Mouse (Mus musculus) neural tube, embryonic 14.5 days (tissue): ENCODE data around the gene Tead2. TPM values are rescaled to one million over a fixed set of nuclear protein-coding genes. Genes with fewer than 3 reads are reported as not detected.
"Not testable (repeated sequence)": the region's sequence is repeated elsewhere in the genome, so short reads cannot be mapped to it uniquely, and the experiment has no call there.

Experiments
- ATAC-seq: fragments of 200-750 bp; cut with Nextera tagmentation; 2 replicates; pipeline ENCODE4 v1.8.0; 2017; ENCODE audit warnings: low read depth, mild to moderate bottlenecking, moderate TSS enrichment, moderate library complexity
- H3K27ac ChIP-seq: fragments of 300-500 bp; sonication (generic); 2 replicates; pipeline ENCODE4 v1.5.1; 2014; ENCODE audit warnings: low read depth, mild to moderate bottlenecking, control low read depth, low read length, moderate library complexity, mixed read lengths
- H3K27me3 ChIP-seq: fragments of 300-500 bp; sonication (generic); 2 replicates; pipeline ENCODE4 v1.6.1; 2014; ENCODE audit warnings: low read length; ENCODE audit not compliant: control insufficient read depth, insufficient read depth
- H3K36me3 ChIP-seq: fragments of 300-500 bp; sonication (generic); 2 replicates; pipeline ENCODE4 v1.6.1; 2014; ENCODE audit warnings: low read length, mixed read lengths; ENCODE audit not compliant: control insufficient read depth, insufficient read depth
- H3K4me1 ChIP-seq: fragments of 300-500 bp; sonication (generic); 2 replicates; pipeline ENCODE4 v1.6.1; 2014; ENCODE audit warnings: low read length; ENCODE audit not compliant: control insufficient read depth, insufficient read depth
- H3K4me2 ChIP-seq: fragments of 300-500 bp; sonication (generic); 2 replicates; pipeline ENCODE4 v1.6.1; 2014; ENCODE audit warnings: mild to moderate bottlenecking, low read depth, low read length, control low read depth
- H3K4me3 ChIP-seq: fragments of 300-500 bp; sonication (generic); 2 replicates; pipeline ENCODE4 v1.5.1; 2014; ENCODE audit warnings: low read depth, low read length, control low read depth, mixed read lengths
- H3K9ac ChIP-seq: fragments of 300-500 bp; sonication (generic); replicated peaks from 2 replicates; pipeline ENCODE4 v1.6.1; 2014; ENCODE audit warnings: low read depth, mild to moderate bottlenecking, control low read depth, low read length, mixed read lengths
- H3K9me3 ChIP-seq: fragments of 300-500 bp; sonication (generic); 2 replicates; pipeline ENCODE4 v1.6.1; 2016; ENCODE audit warnings: low read length; ENCODE audit not compliant: control insufficient read depth
- WGBS: fragments of 180-500 bp; shearing (Covaris S2); extraction: QIAGEN DNeasy Blood & Tissue Kit; methylation state at CpG from one replicate; pipeline ENCODE4 v1.1.7; 2014; 5-methylcytosine and 5-hydroxymethylcytosine counted together
- polyA plus RNA-seq: library from polyadenylated mRNA; unstranded; fragments of >200 nt; fragmentation: Nextera tagmentation; extraction: Ambion mirVana; gene quantifications from 2 replicates; pipeline ENCODE4 v1.2.1, GENCODE M21; 2014

The Tead2 gene
- polyA plus RNA-seq, 1 experiment from 2014 or later: 24.5 TPM

DNA sequence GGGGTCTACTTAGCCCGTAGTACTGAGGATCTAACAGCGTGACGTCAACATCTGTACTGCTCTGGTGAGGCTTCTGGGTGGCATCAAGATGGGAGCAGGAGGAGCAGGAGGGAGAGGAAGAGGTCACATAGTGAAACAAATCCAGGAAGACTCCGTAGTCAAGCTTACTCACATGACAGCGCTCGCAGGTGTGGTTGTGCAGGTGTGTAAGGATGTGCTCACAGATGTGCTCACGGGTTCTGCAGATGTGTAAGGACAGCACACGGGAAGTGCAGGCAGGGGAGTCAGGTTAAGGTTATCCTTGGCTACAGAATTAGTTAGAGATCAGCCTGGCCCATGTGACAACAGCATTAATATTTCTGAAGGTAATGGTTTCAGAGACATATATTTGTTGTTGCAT, 38.3 kb downstream of the Tead2 start:
- H3K36me3 ChIP-seq: no peaks in the 10 kb centered on the region
- H3K4me3 ChIP-seq: no peak overlapping the region
- H3K9me3 ChIP-seq: no peaks in the 10 kb centered on the region
- H3K27me3 ChIP-seq: no peaks in the 10 kb centered on the region
- no peak for ATAC-seq
- no peaks in the 10 kb centered on the region for H3K4me1 ChIP-seq
- WGBS: 93% methylated on average over 8 of the region's 8 CpGs
- no peak overlapping the region for H3K9ac ChIP-seq
- no peak overlapping the region for H3K4me2 ChIP-seq
- H3K27ac ChIP-seq: no peak overlapping the region

DNA sequence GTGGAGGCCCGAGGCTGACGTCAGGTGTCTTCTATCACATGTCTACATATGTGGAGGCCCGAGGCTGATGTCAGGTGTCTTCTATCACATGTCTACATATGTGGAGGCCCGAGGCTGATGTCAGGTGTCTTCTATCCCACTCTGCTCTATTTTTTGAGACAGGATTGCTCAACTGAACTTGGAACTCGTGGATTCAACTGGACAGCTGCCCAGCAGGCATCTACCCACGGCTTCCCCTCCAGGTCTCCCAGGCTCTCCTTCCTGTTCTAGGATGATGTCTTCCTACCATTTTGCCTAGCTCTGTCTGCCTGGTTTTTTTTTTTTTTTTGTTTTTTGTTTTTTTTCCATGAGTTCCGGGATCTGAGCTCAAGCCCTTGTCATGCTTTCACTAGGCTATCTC, 40.3 kb downstream of the Tead2 start:
- not testable (repeated sequence) for H3K27me3 ChIP-seq, ATAC-seq
- 90% methylated on average over 5 of the region's 7 CpGs for WGBS

DNA sequence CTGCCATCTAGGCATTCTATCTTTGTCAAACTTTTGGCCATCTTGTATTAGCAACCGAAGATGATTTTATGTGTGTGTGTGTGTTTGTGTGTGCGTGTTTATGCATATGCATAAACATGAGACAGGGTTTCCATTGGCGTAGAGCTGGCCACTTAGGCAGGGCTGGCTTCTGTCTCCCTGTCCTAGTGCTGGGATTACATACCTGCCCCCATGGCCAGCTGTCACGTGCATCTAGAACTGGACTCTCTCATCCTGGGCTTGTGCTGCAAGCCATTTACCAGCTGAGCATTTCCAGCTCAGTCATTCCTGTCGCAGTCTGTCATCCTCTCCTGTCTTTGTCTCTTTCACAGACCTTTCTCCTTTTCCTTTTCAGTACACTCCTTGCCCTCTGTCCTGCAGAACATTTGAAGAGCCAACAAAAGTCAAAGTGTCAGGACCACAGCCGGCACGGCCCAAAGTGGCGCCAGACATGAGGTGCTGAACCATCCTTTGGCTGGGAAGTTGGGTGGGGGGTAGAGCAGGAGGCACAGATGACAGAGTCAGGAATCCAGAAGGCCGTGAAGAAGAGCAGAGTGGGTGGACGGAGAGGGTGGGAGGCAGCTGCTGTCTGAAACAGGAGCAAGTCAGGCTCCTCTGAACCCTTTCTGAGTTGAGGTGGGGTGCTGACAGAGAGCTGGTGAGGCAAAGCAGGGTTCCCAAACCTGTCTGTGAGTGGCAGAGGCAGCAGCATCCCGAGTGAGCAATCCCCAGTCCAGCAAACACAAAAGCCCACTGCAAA, 41.7 kb downstream of the Tead2 start:
- 58% methylated on average over 11 of the region's 11 CpGs for WGBS
- no peaks in the 10 kb centered on the region for H3K36me3 ChIP-seq
- no peak overlapping the region for H3K9ac ChIP-seq

More for the DNA sequence above, 40.3 kb downstream of the Tead2 start:
- H3K9ac ChIP-seq, H3K4me1 ChIP-seq, H3K4me2 ChIP-seq, H3K36me3 ChIP-seq, H3K27ac ChIP-seq, H3K9me3 ChIP-seq, H3K4me3 ChIP-seq: not testable (repeated sequence)

DNA sequence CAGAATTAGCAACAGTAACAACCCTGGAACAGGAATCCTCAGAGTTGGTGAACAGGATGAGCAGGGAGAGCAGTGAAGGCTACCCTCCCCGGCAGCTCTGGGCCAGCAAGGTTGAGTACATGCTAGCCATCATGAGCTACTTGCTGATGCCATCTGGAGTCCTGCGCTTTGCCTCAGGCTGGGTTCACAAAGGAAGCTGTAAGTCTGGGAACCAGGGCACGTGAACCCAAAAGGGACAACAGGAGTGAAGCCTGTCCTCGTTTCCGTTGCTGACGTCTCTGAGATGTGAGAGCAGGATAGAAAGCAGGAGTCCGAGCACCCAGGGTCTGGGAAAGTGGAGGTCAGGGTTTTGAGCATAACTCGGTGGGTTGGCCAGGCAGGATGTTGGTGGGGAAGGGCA, 43.7 kb downstream of the Tead2 start:
- Histone ChIP-seq H3K4me1 (no peaks in the 10 kb centered on the region), H3K36me3 (no peaks in the 10 kb centered on the region), H3K9me3 (no peaks in the 10 kb centered on the region), H3K4me3 (no peak overlapping the region), H3K9ac (no peak overlapping the region), H3K4me2 (no peak overlapping the region), H3K27me3 (no peaks in the 10 kb centered on the region), H3K27ac (no peak overlapping the region)
- ATAC-seq: no peak
- WGBS: 83% methylated on average over 8 of the region's 8 CpGs

More for the DNA sequence above, 41.7 kb downstream of the Tead2 start:
- no peak overlapping the region for H3K4me3 ChIP-seq
- ATAC-seq: no peak
- no peaks in the 10 kb centered on the region for H3K27me3 ChIP-seq
- no peak overlapping the region for H3K27ac ChIP-seq
- H3K9me3 ChIP-seq: no peaks in the 10 kb centered on the region
- H3K4me1 ChIP-seq: no peaks in the 10 kb centered on the region
- H3K4me2 ChIP-seq: no peak overlapping the region

DNA sequence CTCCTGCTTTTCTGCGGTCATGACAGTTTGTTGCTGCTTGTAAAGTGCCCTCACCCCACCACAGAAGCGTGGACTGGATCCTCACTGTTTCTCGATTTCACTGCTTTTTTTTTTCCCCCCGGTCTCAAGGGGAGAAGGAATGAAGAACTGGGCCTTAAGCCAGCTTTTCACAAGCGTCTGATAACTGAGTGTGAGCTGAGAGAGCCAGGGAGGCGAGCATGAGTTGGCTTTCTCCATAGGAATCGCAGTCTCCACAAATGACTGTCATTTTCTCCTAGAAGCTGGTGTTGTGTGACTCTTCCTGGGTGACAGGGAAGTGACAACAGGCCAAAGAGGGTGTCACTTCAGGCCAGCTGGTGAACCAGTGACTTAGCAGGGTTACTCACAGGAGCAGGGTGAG, 46.7 kb downstream of the Tead2 start:
- 71% methylated on average over 7 of the region's 7 CpGs for WGBS
- Histone ChIP-seq H3K9me3 (no peaks in the 10 kb centered on the region), H3K9ac (no peak overlapping the region), H3K27me3 (no peaks in the 10 kb centered on the region), H3K36me3 (no peaks in the 10 kb centered on the region), H3K4me1 (no peaks in the 10 kb centered on the region), H3K4me3 (no peak overlapping the region), H3K4me2 (no peak overlapping the region), H3K27ac (no peak overlapping the region)
- no peak for ATAC-seq

DNA sequence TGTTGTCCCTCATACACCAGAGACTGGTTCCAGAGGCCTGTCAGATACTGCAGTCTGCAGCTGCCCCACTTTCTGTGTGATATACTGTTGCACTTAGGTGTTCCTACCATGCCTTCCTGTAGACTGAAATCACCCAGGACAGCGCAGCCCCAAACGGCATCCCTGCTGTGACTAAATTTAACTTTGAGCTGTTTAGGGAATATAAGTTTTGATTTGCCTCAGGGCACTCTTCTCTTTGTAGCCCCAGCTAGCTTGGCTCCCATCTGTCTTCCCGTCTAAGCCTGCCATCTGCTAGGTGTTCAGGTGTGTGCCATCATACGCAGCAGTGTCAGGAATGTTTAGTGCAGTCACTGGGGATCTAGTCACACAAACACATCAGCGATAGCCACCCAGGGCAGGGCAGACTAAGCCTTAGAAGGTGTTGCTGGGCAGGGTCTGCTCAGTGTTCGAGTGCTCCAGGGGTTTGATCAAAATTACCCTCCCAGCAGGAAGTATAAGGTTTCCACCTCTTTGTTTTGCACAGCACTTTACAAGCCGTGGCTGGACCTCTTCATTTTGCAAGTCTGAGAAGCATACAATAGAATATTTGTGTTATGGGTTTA, 47.6 kb downstream of the Tead2 start:
- Histone ChIP-seq H3K4me1 (no peaks in the 10 kb centered on the region), H3K4me2 (no peak overlapping the region), H3K9ac (no peak overlapping the region), H3K27me3 (no peaks in the 10 kb centered on the region), H3K36me3 (no peaks in the 10 kb centered on the region), H3K4me3 (no peak overlapping the region), H3K9me3 (no peaks in the 10 kb centered on the region), H3K27ac (no peak overlapping the region)
- 57% methylated on average over 7 of the region's 7 CpGs for WGBS
- ATAC-seq: no peak

DNA sequence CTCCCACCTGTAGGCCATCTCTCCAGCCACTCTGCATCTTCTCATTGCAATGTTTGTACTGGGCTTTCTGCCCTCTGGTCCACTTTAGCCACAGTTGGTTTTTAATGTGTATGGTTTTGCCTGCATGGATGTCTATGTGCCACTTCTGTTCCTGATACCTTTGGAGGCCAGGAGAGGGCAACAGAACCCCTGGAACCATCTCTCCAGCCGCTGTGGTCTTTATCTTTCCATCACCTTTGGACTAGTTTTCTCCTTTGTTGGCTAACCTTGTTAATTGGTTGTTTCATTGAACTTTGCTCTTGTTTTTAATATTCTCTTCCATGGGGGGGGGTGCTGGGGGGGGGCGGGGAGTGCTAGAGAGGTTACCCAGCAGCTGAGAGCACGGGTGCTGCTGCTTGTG, 48.8 kb downstream of the Tead2 start:
- Histone ChIP-seq H3K27ac (no peak overlapping the region), H3K36me3 (no peaks in the 10 kb centered on the region), H3K27me3 (no peaks in the 10 kb centered on the region), H3K9ac (no peak overlapping the region), H3K4me2 (no peak overlapping the region), H3K4me3 (no peak overlapping the region), H3K4me1 (no peaks in the 10 kb centered on the region), H3K9me3 (no peaks in the 10 kb centered on the region)
- 83% methylated on average over 3 of the region's 3 CpGs for WGBS
- no peak for ATAC-seq

DNA sequence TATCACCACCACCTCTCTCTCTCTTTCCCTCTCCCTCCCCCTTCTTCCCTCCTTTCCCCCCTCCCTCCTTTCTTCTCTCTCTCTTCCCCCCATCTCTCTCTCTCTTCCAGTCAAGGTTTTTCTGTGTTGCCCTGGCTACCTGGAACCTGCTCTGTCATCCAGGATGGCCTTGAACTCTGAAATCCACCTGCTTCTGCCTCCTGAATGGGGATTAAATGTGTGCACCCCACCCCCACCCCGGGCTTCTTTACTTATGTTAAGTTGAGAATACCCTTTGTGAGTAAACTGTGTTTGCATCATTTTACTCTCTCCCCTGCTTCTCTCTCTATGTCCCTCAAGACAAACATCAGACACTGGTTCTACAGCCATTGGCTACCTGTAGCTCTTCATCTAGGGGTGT, 50.0 kb downstream of the Tead2 start:
- no peaks in the 10 kb centered on the region for H3K27me3 ChIP-seq
- WGBS: 81% methylated on average over 1 of the region's 1 CpGs

DNA sequence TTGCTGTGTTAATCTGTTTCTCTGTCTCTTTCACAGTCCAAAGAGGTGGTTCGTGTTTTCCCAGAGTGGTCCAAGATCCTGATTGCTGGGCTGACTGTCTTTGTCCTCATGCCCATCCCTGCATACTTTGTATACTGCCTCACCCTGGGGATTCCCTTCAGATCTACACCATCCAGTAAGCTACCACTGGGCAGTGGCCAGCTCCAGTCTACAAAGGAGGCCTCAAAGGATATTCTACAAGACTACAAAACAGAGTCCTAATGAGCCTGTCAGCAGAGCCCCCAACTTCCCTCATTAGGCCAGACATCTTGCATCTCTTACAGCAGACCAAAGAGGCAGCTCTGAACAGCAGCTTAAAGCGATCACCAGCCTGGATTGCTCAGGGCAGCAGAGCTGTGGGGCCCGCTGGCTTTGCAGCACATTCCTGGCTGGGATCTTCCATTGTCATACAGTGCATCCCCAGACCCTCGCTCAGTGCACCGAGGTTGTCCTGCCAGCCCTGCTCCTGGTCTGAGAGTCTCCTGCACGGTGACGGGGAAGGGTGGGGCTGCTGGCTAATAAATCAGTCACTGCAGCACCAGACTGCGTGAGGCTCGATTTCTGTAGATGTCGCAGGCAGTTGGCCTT, 57.3 kb downstream of the Tead2 start:
- whole genome bisulfite sequencing: 32% methylated on average over 10 of the region's 10 CpGs
- H3K4me3 ChIP-seq: no peak overlapping the region
- H3K9me3 ChIP-seq: no peaks in the 10 kb centered on the region
- no peaks in the 10 kb centered on the region for H3K36me3 ChIP-seq
- no peaks in the 10 kb centered on the region for H3K4me1 ChIP-seq
- no peak overlapping the region for H3K9ac ChIP-seq
- ATAC-seq: no peak
- no peak overlapping the region for H3K4me2 ChIP-seq
- H3K27ac ChIP-seq: no peak overlapping the region
- no peaks in the 10 kb centered on the region for H3K27me3 ChIP-seq

More for the DNA sequence above, 50.0 kb downstream of the Tead2 start:
- Histone ChIP-seq H3K4me1 (no peaks in the 10 kb centered on the region), H3K4me3 (no peak overlapping the region), H3K36me3 (no peaks in the 10 kb centered on the region), H3K4me2 (no peak overlapping the region), H3K27ac (no peak overlapping the region), H3K9ac (no peak overlapping the region), H3K9me3 (no peaks in the 10 kb centered on the region)
- no peak for ATAC-seq
